Mouse (Mus musculus): ENCODE measurements around the gene Cish. TPM values are rescaled to one million over a fixed set of nuclear protein-coding genes. Genes with fewer than 3 reads are reported as not detected.

Cish gene
- total RNA-seq, 2 experiments from 2014 or later = 1.6 to 2.9 TPM

DNA sequence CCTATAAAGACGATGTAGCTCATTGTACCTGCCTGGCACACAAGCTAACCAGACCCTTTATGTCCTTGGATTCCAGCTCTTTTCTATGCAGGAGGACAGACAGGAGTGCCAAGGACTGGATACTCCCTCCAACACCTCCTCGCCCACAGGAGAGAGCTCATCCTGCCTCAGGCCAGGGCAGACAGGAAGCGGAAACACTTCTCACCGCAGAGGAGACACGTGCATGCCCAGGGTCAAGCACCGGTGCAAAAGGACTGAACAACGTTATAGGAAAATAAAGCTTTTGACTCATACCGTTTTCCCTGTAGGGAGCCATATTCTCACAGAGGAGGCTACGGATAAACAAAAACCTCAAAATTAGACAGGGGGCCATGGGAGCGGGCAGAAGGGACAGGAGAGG is 22.6 kb upstream of the Cish start:
- no peak for ATAC-seq (replicated peaks; ENCODE audit: low FRiP score, low TSS enrichment, poor library complexity, severe bottlenecking)

GRCm38 (mm10) chr9:107274751-107275150 is 21.1 kb upstream of the Cish start:
- no peak for ATAC-seq (replicated peaks; ENCODE audit: low FRiP score, low TSS enrichment, poor library complexity, severe bottlenecking)

DNA sequence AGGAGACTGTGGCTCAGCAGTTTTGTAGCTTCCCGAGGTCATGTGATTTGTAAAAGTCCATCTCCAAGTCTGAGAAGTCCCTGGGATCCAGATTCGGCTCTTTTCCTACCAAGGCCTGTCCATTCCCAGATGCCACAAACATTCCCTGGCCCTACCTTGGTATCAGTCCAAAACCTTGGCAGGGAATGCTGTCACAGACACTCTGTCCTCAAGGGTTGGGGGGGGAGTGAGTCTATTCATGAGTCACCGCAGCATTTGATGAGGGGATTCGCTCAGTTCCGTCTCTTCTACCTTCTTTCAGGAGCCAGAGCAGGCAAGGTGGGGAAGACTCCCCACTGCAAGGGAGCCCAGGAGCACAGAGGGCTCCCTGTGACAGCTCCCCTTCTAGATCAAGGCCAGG is 20.1 kb upstream of the Cish start:
- no peak for ATAC-seq (replicated peaks; ENCODE audit: low FRiP score, low TSS enrichment, poor library complexity, severe bottlenecking)

DNA sequence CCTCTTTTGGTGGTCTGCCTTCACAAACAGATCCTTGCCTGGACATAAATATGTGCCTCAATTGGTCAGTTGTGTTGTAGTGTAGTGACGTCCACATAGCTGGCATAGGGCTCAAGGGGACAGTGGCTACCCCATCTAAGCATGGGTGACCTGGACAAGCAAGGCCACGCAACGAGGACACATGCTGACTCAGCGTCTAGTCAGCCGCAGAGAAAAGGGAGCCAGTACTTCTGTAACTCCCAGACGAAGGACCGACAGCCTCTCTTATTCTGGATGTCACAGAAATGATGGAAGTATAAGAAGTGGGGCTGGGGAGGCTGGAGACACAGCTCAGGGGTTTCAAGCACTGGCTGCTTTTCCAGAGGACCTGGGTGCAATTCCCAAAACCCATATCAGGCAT is 18.2 kb upstream of the Cish start:
- ATAC-seq (replicated peaks; ENCODE audit: low FRiP score, low TSS enrichment, poor library complexity, severe bottlenecking) = no peak

- ATAC-seq (replicated peaks; ENCODE audit: low FRiP score, low TSS enrichment, poor library complexity, severe bottlenecking) = no peak
Measured at GRCm38 (mm10) chr9:107278126-107278525, 17.7 kb upstream of the Cish start.

- peak; percentile 23; the same call in 1 of the 2 replicates for ATAC-seq (replicated peaks; ENCODE audit: low FRiP score, low TSS enrichment, poor library complexity, severe bottlenecking)
Measured at GRCm38 (mm10) chr9:107278527-107279377, 17.1 kb upstream of the Cish start.

GRCm38 (mm10) chr9:107279378-107280321 is 16.2 kb upstream of the Cish start:
- peak; percentile 14; the same call in 1 of the 2 replicates for ATAC-seq (replicated peaks; ENCODE audit: low FRiP score, low TSS enrichment, poor library complexity, severe bottlenecking)

GRCm38 (mm10) chr9:107280322-107281027 is 15.4 kb upstream of the Cish start:
- ATAC-seq (replicated peaks; ENCODE audit: low FRiP score, low TSS enrichment, poor library complexity, severe bottlenecking) = peak; percentile 65

DNA sequence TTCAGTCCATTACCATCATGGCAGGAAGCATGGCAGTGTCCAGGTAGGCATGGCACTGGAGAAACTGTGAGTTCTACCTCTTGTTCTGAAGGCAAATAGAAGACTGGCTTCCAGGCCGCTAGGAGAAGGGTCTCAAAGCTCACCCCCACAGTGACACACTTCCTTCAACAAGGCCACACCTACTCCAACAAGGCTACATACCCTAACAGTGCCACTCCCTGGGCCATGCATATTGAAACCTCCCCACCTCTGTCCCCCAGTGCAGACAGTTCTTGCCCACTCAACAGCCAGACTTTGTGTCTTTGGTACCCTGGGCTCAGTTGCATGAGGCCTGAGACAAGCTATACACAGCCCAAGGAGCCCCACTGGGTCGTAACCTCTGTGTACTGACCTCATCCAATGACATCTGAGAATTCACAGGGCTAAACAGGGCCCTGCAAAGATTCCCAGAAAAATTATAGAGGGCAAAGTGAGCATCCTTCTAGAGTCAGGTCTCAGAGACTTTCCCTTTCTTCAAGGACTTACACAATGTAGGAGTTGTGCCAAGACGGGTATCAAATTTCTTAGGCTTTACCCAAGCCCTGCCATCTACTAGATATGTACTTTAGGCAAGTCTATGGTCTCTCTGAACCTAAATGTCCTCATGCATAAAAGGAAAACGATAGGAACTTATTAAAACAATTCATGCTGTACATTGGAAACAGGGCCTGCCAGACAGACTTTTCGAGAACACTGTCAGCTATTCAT is 14.4 kb upstream of the Cish start:
- ATAC-seq (replicated peaks; ENCODE audit: low FRiP score, low TSS enrichment, poor library complexity, severe bottlenecking) = no peak

GRCm38 (mm10) chr9:107282951-107283350 is 12.9 kb upstream of the Cish start:
- no peak for ATAC-seq (replicated peaks; ENCODE audit: low FRiP score, low TSS enrichment, poor library complexity, severe bottlenecking)

GRCm38 (mm10) chr9:107285009-107285408 is 10.8 kb upstream of the Cish start:
- ATAC-seq (replicated peaks; ENCODE audit: low FRiP score, low TSS enrichment, poor library complexity, severe bottlenecking) = no peak

GRCm38 (mm10) chr9:107287294-107287693 is 8.5 kb upstream of the Cish start:
- peak; percentile 25; the same call in 1 of the 2 replicates for ATAC-seq (replicated peaks; ENCODE audit: low FRiP score, low TSS enrichment, poor library complexity, severe bottlenecking)

- ATAC-seq (replicated peaks; ENCODE audit: low FRiP score, low TSS enrichment, poor library complexity, severe bottlenecking) = no peak
Measured at GRCm38 (mm10) chr9:107288105-107288650, 7.6 kb upstream of the Cish start.

GRCm38 (mm10) chr9:107288711-107289110 is 7.1 kb upstream of the Cish start:
- peak; percentile 63 for ATAC-seq (replicated peaks; ENCODE audit: low FRiP score, low TSS enrichment, poor library complexity, severe bottlenecking)

DNA sequence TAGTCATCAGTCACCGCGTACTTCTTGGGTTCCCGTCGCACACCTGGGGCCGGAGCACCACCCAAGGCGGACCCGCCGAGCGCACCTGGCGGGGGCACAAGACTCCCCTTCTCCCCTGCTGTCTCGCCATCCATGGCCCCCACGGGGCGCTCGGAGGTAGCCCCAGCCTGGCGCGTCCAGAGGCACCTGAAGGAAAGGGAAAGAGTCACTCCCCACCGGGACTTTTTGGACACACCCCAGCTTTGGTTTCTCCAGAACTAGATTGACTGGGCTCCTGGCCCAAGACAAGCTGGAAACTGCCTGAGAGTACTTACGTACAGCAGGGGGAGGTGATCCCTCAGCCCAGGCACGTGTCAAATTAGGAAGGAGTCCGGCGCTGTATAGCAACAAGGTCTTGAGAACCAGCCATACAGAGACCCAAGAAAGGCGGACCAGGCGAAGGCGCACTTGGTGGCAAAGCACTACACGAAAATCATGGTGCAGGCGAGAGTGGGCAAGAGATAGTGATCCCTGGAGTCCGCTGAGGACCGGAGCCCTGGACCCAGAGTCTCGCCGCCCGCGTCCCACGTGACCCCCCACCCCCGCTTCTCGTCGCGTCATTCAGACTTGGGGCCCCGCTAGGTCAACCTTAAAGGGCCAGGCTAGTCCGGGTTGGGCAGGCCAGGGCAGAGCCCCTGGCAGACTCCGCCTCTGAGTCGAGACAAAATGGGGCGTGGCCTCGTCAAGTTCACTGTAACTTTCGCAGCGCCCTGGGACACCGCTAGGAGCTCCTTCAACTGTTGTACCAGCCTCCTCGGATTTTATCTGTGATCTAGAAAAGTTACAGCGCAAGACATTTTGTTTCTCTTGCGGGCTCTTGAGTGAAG is 6.4 kb upstream of the Cish start, which contains the start of gene Mapkapk3:
TSS of gene Mapkapk3 (minus strand) at position 667 of the 866 bp plus-strand sequence.
- peak; percentile 78 for ATAC-seq (replicated peaks; ENCODE audit: low FRiP score, low TSS enrichment, poor library complexity, severe bottlenecking)

- ATAC-seq (replicated peaks; ENCODE audit: low FRiP score, low TSS enrichment, poor library complexity, severe bottlenecking) = 0 out of 2 replicates have a peak, but pooled peaks have one; percentile 19
Measured at GRCm38 (mm10) chr9:107290897-107291296, 4.9 kb upstream of the Cish start.

DNA sequence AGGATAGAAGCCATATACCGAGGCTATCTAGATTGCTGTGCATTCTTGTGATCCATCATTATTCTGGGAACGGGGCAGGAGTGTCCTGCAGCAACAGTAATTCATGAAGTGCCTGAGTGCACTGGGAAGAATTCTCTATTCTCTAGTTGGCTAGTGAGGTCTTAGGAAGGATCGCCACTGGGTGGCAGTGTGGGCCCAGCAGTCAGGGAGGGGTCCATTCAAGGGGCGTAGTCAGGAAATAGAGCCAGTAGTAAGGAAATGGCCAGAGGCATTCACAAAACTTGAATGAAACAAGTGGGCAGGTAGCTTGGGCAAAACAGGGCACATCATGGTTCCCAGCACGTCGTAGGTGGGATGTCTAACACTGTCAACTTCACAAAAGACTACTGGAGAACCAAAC is 1.6 kb upstream of the Cish start:
- ATAC-seq (replicated peaks; ENCODE audit: low FRiP score, low TSS enrichment, poor library complexity, severe bottlenecking) = 0 out of 2 replicates have a peak, but pooled peaks have one; percentile 27

DNA sequence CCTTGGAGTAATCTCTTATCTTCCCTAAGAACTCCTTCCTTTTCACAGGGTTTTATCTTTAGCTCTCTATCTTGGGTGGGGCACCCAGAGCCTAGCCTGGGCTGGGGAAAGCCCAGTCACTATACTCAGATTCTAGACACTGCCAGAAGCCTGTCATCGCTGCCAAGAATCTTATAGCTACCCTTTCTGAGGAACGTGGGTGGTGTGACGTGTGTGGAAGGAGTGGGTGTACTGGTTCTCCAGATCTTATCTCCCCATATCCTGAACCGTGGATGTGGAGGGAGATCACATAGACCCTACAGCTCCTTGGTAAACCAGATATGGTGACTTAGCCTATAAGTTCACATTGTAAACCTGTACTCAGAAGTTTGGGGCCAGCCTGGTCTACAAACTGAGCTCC is 210 bp upstream of the Cish start:
- peak; percentile 45 for ATAC-seq (replicated peaks; ENCODE audit: low FRiP score, low TSS enrichment, poor library complexity, severe bottlenecking)

Data from megakaryocyte-erythroid progenitor cell, adult 5-6 weeks (primary cell).